Comparison of ENCODE assay signal across 13 mouse cellular contexts in genomic region chr16:74840006-74840405, GRCm38 (mm10).
DNase-seq lines count a peak whose midpoint lies in the region; ATAC-seq and TF ChIP-seq lines count a peak whose summit lies in the region.
"Had no signal": no experiment of that assay in that cellular context is flagged by ENCODE, and none has a peak within 500 bp of the region (broad histone marks: within the 10 kb centered on the region; RNA-seq: fewer than 3 reads in every experiment).

No protein-coding gene starts in this region.

- no peak overlapping the region for H3K4me2 ChIP-seq in liver, postnatal 0 days (ENCODE audit: low read depth, low read length)
- H3K4me2 ChIP-seq in liver, embryonic 12.5 days, result no peak overlapping the region
- H3K4me2 ChIP-seq: hindbrain, embryonic 15.5 days had no signal

- intact Hi-C loops in gastrocnemius, adult 2 months (cut with DNase I), result no loop called here

- H3K27me3 ChIP-seq in liver, postnatal 0 days (ENCODE audit: insufficient read depth, low read length), result no peaks in the 10 kb centered on the region
- H3K27me3 ChIP-seq in liver, embryonic 12.5 days (replicated peaks), result no peaks in the 10 kb centered on the region
- H3K27me3 ChIP-seq in MEL (ENCODE audit: control insufficient read depth in 1 of 2, insufficient read depth in 2 of 2, low read length in 2 of 2), result no peaks in the 10 kb centered on the region
- H3K27me3 ChIP-seq: hindbrain, embryonic 15.5 days had no signal

- no peak for DNase-seq in gastrocnemius, adult 2 months
- DNase-seq in gastrocnemius, postnatal 4 days (ENCODE audit: low spot score in 2 of 2), result no peak
- no peak for DNase-seq in liver, postnatal 0 days
- peak; percentile 12 for DNase-seq in MEL (ENCODE audit: low read depth, low spot score)
- DNase-seq in embryo, embryonic 11 days, result peak; percentile 44
- DNase-seq in cerebellum, adult 8-10 months, result no peak
- DNase-seq: heart, postnatal 10 days; right cerebral cortex, postnatal 4 days; thymus, postnatal 25 days had no signal

- no peaks in the 10 kb centered on the region for H3K9me3 ChIP-seq in liver, postnatal 0 days (ENCODE audit: low read length)
- H3K9me3 ChIP-seq in liver, embryonic 12.5 days (replicated peaks), result no peaks in the 10 kb centered on the region
- H3K9me3 ChIP-seq in MEL (replicated peaks; ENCODE audit: insufficient read depth, low read length), result no peaks in the 10 kb centered on the region
- H3K9me3 ChIP-seq: hindbrain, embryonic 15.5 days; limb, embryonic 10.5 days had no signal

- TF ChIP-seq POLR2A in MEL (IDR thresholded peaks at IDR 0.05; ENCODE audit: control insufficient read depth in 1 of 2, insufficient read depth in 1 of 2, low read depth in 1 of 2, low read length in 2 of 2, poor library complexity in 1 of 2), result no peak

- TF ChIP-seq RAD21 in MEL (IDR thresholded peaks at IDR 0.05; ENCODE audit: low read depth, low read length), result peak; percentile 12

- H3K9ac ChIP-seq in liver, postnatal 0 days (replicated peaks), result no peak overlapping the region
- no peak overlapping the region for H3K9ac ChIP-seq in liver, embryonic 12.5 days
- no peak overlapping the region for H3K9ac ChIP-seq in MEL (ENCODE audit: control insufficient read depth, low read depth, low read length, poor library complexity, severe bottlenecking)
- H3K9ac ChIP-seq: hindbrain, embryonic 15.5 days had no signal

- no peaks in the 10 kb centered on the region for H3K79me2 ChIP-seq in MEL (ENCODE audit: control insufficient read depth, insufficient read depth, low read length, poor library complexity)

- no peaks in the 10 kb centered on the region for H3K4me1 ChIP-seq in liver, postnatal 0 days (ENCODE audit: insufficient read depth)
- no peaks in the 10 kb centered on the region for H3K4me1 ChIP-seq in liver, embryonic 12.5 days
- no peaks in the 10 kb centered on the region for H3K4me1 ChIP-seq in MEL (ENCODE audit: control insufficient read depth in 1 of 2, insufficient read depth in 2 of 2, low read length in 2 of 2)
- H3K4me1 ChIP-seq: hindbrain, embryonic 15.5 days; limb, embryonic 10.5 days had no signal

- H3K36me3 ChIP-seq in liver, postnatal 0 days (replicated peaks; ENCODE audit: insufficient read depth, low read length), result no peaks in the 10 kb centered on the region
- H3K36me3 ChIP-seq in liver, embryonic 12.5 days, result no peaks in the 10 kb centered on the region
- no peaks in the 10 kb centered on the region for H3K36me3 ChIP-seq in MEL (ENCODE audit: control insufficient read depth in 1 of 2, insufficient read depth in 2 of 2, low read length in 2 of 2)
- H3K36me3 ChIP-seq: hindbrain, embryonic 15.5 days; limb, embryonic 10.5 days had no signal

- WGBS in liver, postnatal 0 days (ENCODE audit: insufficient replicate concordance), result 79% methylated on average over 2 of the region's 2 CpGs
- WGBS in liver, embryonic 12.5 days (ENCODE audit: insufficient replicate concordance), result 78% methylated on average over 2 of the region's 2 CpGs

- no peak overlapping the region for H3K27ac ChIP-seq in gastrocnemius, adult 2 months
- H3K27ac ChIP-seq in liver, postnatal 0 days (ENCODE audit: low read depth), result no peak overlapping the region
- no peak overlapping the region for H3K27ac ChIP-seq in liver, embryonic 12.5 days
- H3K27ac ChIP-seq in MEL (ENCODE audit: control insufficient read depth, low read depth, low read length), result no peak overlapping the region
- H3K27ac ChIP-seq: hindbrain, embryonic 15.5 days; limb, embryonic 10.5 days had no signal

- ATAC-seq in liver, postnatal 0 days, result no peak
- no peak for ATAC-seq in liver, embryonic 12.5 days
- ATAC-seq in monocyte, adult 5-6 weeks (replicated peaks; ENCODE audit: insufficient number of reproducible peaks, low FRiP score, low TSS enrichment, poor library complexity, severe bottlenecking), result no peak

- no peak overlapping the region for H3K4me3 ChIP-seq in gastrocnemius, adult 2 months
- H3K4me3 ChIP-seq in liver, postnatal 0 days (ENCODE audit: low read depth, low read length), result no peak overlapping the region
- no peak overlapping the region for H3K4me3 ChIP-seq in liver, embryonic 12.5 days
- no peak overlapping the region for H3K4me3 ChIP-seq in MEL (ENCODE audit: control insufficient read depth in 1 of 2, insufficient read depth in 1 of 2, low read depth in 2 of 2, low read length in 2 of 2)
- H3K4me3 ChIP-seq: hindbrain, embryonic 15.5 days; limb, embryonic 10.5 days had no signal

- TF ChIP-seq CTCF in gastrocnemius, adult 2 months (IDR thresholded peaks at IDR 0.05), result 0 out of 2 replicates have a peak, but pooled peaks have one; percentile 1
- 0 out of 2 replicates have a peak, but pooled peaks have one; percentile 13 for TF ChIP-seq CTCF in liver, postnatal 0 days (IDR thresholded peaks at IDR 0.05; ENCODE audit: low read depth)
- TF ChIP-seq CTCF in MEL (IDR thresholded peaks at IDR 0.05 in 2 of 3, conservative IDR thresholded peaks at IDR 0.05 in 1 of 3; ENCODE audit: control insufficient read depth in 1 of 3, insufficient read depth in 1 of 3, low read depth in 2 of 3, low read length in 3 of 3, poor library complexity in 1 of 3, severe bottlenecking in 1 of 3), result peak in 1 of 3 experiments; percentile 47; a peak in 3 of 6 replicates

- no peak for TF ChIP-seq EP300 in liver, postnatal 0 days (IDR thresholded peaks at IDR 0.05; ENCODE audit: low read depth)
- TF ChIP-seq EP300 in MEL (IDR thresholded peaks at IDR 0.05; ENCODE audit: low read depth in 1 of 2, low read length in 2 of 2), result no peak

TF ChIP-seq in MEL, 35 proteins besides CTCF, POLR2A, EP300 and RAD21:
- TF ChIP-seq SMC3 (IDR thresholded peaks at IDR 0.05; ENCODE audit: low read depth, low read length) (peak; percentile 41), ZNF384 (IDR thresholded peaks at IDR 0.05; ENCODE audit: low read depth, low read length) (peak; percentile 45; the same call in 1 of the 2 replicates), ZC3H11A (IDR thresholded peaks at IDR 0.05; ENCODE audit: low read depth, low read length) (0 out of 2 replicates have a peak, but pooled peaks have one; percentile 8), TBP (IDR thresholded peaks at IDR 0.05; ENCODE audit: low read depth, low read length) (no peak)

Comparison
In these comparisons a context has a peak if more than half of its experiments do, and no peak if none do; other contexts are left out.
1. DNase-seq: peak in MEL (single experiment) and embryo, embryonic 11 days (single experiment); none in gastrocnemius, adult 2 months (single experiment), gastrocnemius, postnatal 4 days (0 of 2), liver, postnatal 0 days (single experiment) and cerebellum, adult 8-10 months (single experiment).